22 mouse cellular contexts compared by ENCODE assay signal in genomic region chr4:43535628-43536027, GRCm38 (mm10). TPM values are rescaled to one million over a fixed set of nuclear protein-coding genes. Genes with fewer than 3 reads are reported as not detected.
DNase-seq lines count a peak whose midpoint lies in the region; ATAC-seq and TF ChIP-seq lines count a peak whose summit lies in the region.
"Had no signal": no experiment of that assay in that cellular context is flagged by ENCODE, and none has a peak within 500 bp of the region (broad histone marks: within the 10 kb centered on the region; RNA-seq: fewer than 3 reads in every experiment).

No protein-coding gene starts in this region.

- H3K9me3 ChIP-seq in megakaryocyte, embryonic 14.5 days = no peaks in the 10 kb centered on the region
- H3K9me3 ChIP-seq: G1E had no signal

- no peaks in the 10 kb centered on the region for H3K27me3 ChIP-seq in megakaryocyte, embryonic 14.5 days (replicated peaks)
- H3K27me3 ChIP-seq: CH12.LX, Patski had no signal

- peaks cover 80% of the 10 kb centered on the region for H3K4me1 ChIP-seq in megakaryocyte, embryonic 14.5 days

- no peak overlapping the region for H3K4me3 ChIP-seq in gastrocnemius, adult 2 months
- peak overlapping the region; percentile 16 for H3K4me3 ChIP-seq in megakaryocyte, embryonic 14.5 days (replicated peaks)

- peak; percentile 62 for DNase-seq in adrenal gland, adult 2 months
- DNase-seq in adrenal gland, postnatal 25 days = no peak
- peak; percentile 50 for DNase-seq in adrenal gland, postnatal 14 days
- no peak for DNase-seq in adrenal gland, postnatal 4 days (ENCODE audit: low spot score in 2 of 2)
- peak; percentile 16 for DNase-seq in gastrocnemius, adult 2 months
- no peak for DNase-seq in gastrocnemius, postnatal 25 days
- DNase-seq: adrenal gland, adult 8-10 months; adrenal gland, postnatal 10 days; B cell, adult 2 months; cerebellum, adult 11 months; cerebellum, adult 11-12 months; cerebellum, adult 18-20 months; cerebellum, adult 2 months; cerebellum, adult 8-10 months; cerebellum, adult 9-10 months had no signal

- peaks cover 100% of the 10 kb centered on the region for H3K36me3 ChIP-seq in megakaryocyte, embryonic 14.5 days (replicated peaks; ENCODE audit: low read length)

- no peak for ATAC-seq in megakaryocyte, adult 5-6 weeks (ENCODE audit: poor library complexity, severe bottlenecking)
- ATAC-seq: activated CD4-positive, CD25-positive, alpha-beta regulatory T cell, adult 4 months; CD4-positive, CD25-positive, alpha-beta regulatory T cell, adult 4 months; Patski had no signal

- TF ChIP-seq CTCF in gastrocnemius, adult 2 months (IDR thresholded peaks at IDR 0.05) = no peak

- intact Hi-C loops in gastrocnemius, adult 2 months (cut with DNase I) = no loop called here

- no peak overlapping the region for H3K27ac ChIP-seq in gastrocnemius, adult 2 months

RNA-seq across cellular contexts. Expression of gene Tpm2, which starts 12.1 kb away (rescaled TPM):
- 100 to 1,000 TPM in 1 of 2 experiments, 10 to 100 TPM in 1; 43.3 to 120 TPM for total RNA-seq in adrenal gland, adult 2 months (2021)
- polyA plus RNA-seq in adrenal gland, adult 2 months (2012; rRNA removed) = 21.1 and 34.6 TPM in 2 replicates
- total RNA-seq in adrenal gland, postnatal 25 days (2021) = 98.8 and 110 TPM in 2 replicates
- total RNA-seq in adrenal gland, postnatal 14 days (2021) = 84.5 and 88.0 TPM in 2 replicates
- 100 to 1,000 TPM; 135 to 293 TPM for total RNA-seq in adrenal gland, postnatal 4 days (2021)
- over 10,000 TPM in 1 of 2 experiments, 1,000 to 10,000 TPM in 1; 4,293 to 10,756 TPM for total RNA-seq in gastrocnemius, adult 2 months (2021)
- total RNA-seq in gastrocnemius, postnatal 25 days (2021) = over 10,000 TPM in 1 of 2 experiments, 1,000 to 10,000 TPM in 1; 8,936 to 14,319 TPM
- polyA plus RNA-seq in megakaryocyte, embryonic 14.5 days (2012; ENCODE audit: insufficient read depth, low replicate concordance) = 4.7 TPM in 1 of 2 replicates, not detected in the other
- 0.11 TPM in 1 of 2 replicates, not detected in the other for total RNA-seq in megakaryocyte, adult 5-6 weeks (2015)
- total RNA-seq in megakaryocyte, adult 5-6 weeks (2017) = 0.11 and 0.33 TPM in 2 replicates
- polyA plus RNA-seq: activated CD4-positive, CD25-positive, alpha-beta regulatory T cell, adult 4 months; CD4-positive, CD25-positive, alpha-beta regulatory T cell, adult 4 months; G1E had no signal

RNA-seq across cellular contexts. Expression of gene Creb3, which starts 26.5 kb away (rescaled TPM):
- 100 to 1,000 TPM; 123 to 178 TPM for total RNA-seq in adrenal gland, adult 2 months (2021)
- 178 and 207 TPM in 2 replicates for polyA plus RNA-seq in adrenal gland, adult 2 months (2012; rRNA removed)
- 111 and 172 TPM in 2 replicates for total RNA-seq in adrenal gland, postnatal 25 days (2021)
- total RNA-seq in adrenal gland, postnatal 14 days (2021) = 108 and 117 TPM in 2 replicates
- 100 to 1,000 TPM; 130 to 160 TPM for total RNA-seq in adrenal gland, postnatal 4 days (2021)
- total RNA-seq in gastrocnemius, adult 2 months (2021) = 10 to 100 TPM; 40.3 to 47.4 TPM
- 10 to 100 TPM; 34.9 to 41.8 TPM for total RNA-seq in gastrocnemius, postnatal 25 days (2021)
- polyA plus RNA-seq in megakaryocyte, embryonic 14.5 days (2012; ENCODE audit: insufficient read depth, low replicate concordance) = 2.7 TPM in 1 of 2 replicates, not detected in the other
- 29.4 and 33.0 TPM in 2 replicates for total RNA-seq in megakaryocyte, adult 5-6 weeks (2015)
- total RNA-seq in megakaryocyte, adult 5-6 weeks (2017) = 84.6 and 101 TPM in 2 replicates

RNA-seq across cellular contexts. Expression of gene Tln1, which starts 26.9 kb away (rescaled TPM):
- total RNA-seq in adrenal gland, adult 2 months (2021) = 100 to 1,000 TPM; 167 to 207 TPM
- polyA plus RNA-seq in adrenal gland, adult 2 months (2012; rRNA removed) = 132 and 174 TPM in 2 replicates
- 229 and 303 TPM in 2 replicates for total RNA-seq in adrenal gland, postnatal 25 days (2021)
- 201 and 213 TPM in 2 replicates for total RNA-seq in adrenal gland, postnatal 14 days (2021)
- 100 to 1,000 TPM; 209 to 246 TPM for total RNA-seq in adrenal gland, postnatal 4 days (2021)
- 10 to 100 TPM; 52.3 to 62.4 TPM for total RNA-seq in gastrocnemius, adult 2 months (2021)
- total RNA-seq in gastrocnemius, postnatal 25 days (2021) = 10 to 100 TPM; 56.2 to 79.8 TPM
- polyA plus RNA-seq in megakaryocyte, embryonic 14.5 days (2012; ENCODE audit: insufficient read depth, low replicate concordance) = 637 and 823 TPM in 2 replicates
- total RNA-seq in megakaryocyte, adult 5-6 weeks (2015) = 226 and 299 TPM in 2 replicates
- total RNA-seq in megakaryocyte, adult 5-6 weeks (2017) = 408 and 426 TPM in 2 replicates

RNA-seq across cellular contexts. Expression of gene Car9, which starts 28.9 kb away (rescaled TPM):
- under 1 TPM; 0.17 to 0.28 TPM for total RNA-seq in adrenal gland, adult 2 months (2021)
- 0.57 and 1.4 TPM in 2 replicates for polyA plus RNA-seq in adrenal gland, adult 2 months (2012; rRNA removed)
- total RNA-seq in adrenal gland, postnatal 25 days (2021) = 0.61 TPM in 1 of 2 replicates, not detected in the other
- 0.37 and 0.83 TPM in 2 replicates for total RNA-seq in adrenal gland, postnatal 14 days (2021)
- 1 to 10 TPM; 1.4 to 1.5 TPM for total RNA-seq in adrenal gland, postnatal 4 days (2021)
- 1 to 10 TPM; 3.7 to 4.8 TPM for total RNA-seq in gastrocnemius, adult 2 months (2021)
- total RNA-seq in gastrocnemius, postnatal 25 days (2021) = 1 to 10 TPM; 2.2 to 2.7 TPM
- polyA plus RNA-seq in megakaryocyte, embryonic 14.5 days (2012; ENCODE audit: insufficient read depth, low replicate concordance) = 1.4 and 11.2 TPM in 2 replicates
- total RNA-seq in megakaryocyte, adult 5-6 weeks (2015) = 3.0 and 3.5 TPM in 2 replicates
- total RNA-seq in megakaryocyte, adult 5-6 weeks (2017) = 0.41 and 1.1 TPM in 2 replicates
- total RNA-seq: CH12.LX had no signal
- polyA plus RNA-seq: G1E, Patski had no signal

RNA-seq across cellular contexts. Expression of gene Arhgef39, which starts 36.1 kb away (rescaled TPM):
- 1 to 10 TPM; 1.0 to 2.1 TPM for total RNA-seq in adrenal gland, adult 2 months (2021)
- 4.8 and 6.6 TPM in 2 replicates for polyA plus RNA-seq in adrenal gland, adult 2 months (2012; rRNA removed)
- total RNA-seq in adrenal gland, postnatal 25 days (2021) = 4.6 and 7.4 TPM in 2 replicates
- 5.2 and 6.8 TPM in 2 replicates for total RNA-seq in adrenal gland, postnatal 14 days (2021)
- total RNA-seq in adrenal gland, postnatal 4 days (2021) = 10 to 100 TPM; 11.3 to 15.0 TPM
- total RNA-seq in gastrocnemius, adult 2 months (2021) = not detected
- under 1 TPM in 1 of 2 experiments, not detected in 1; 0.69 TPM for total RNA-seq in gastrocnemius, postnatal 25 days (2021)
- 9.6 and 20.9 TPM in 2 replicates for polyA plus RNA-seq in megakaryocyte, embryonic 14.5 days (2012; ENCODE audit: insufficient read depth, low replicate concordance)
- total RNA-seq in megakaryocyte, adult 5-6 weeks (2015) = 54.6 and 60.0 TPM in 2 replicates
- 52.3 and 54.1 TPM in 2 replicates for total RNA-seq in megakaryocyte, adult 5-6 weeks (2017)

Comparison
In these comparisons a context has a peak if more than half of its experiments do, and no peak if none do; other contexts are left out.
1. DNase-seq: peak in adrenal gland, adult 2 months (single experiment), adrenal gland, postnatal 14 days (single experiment) and gastrocnemius, adult 2 months (single experiment); none in adrenal gland, postnatal 25 days (single experiment), adrenal gland, postnatal 4 days (0 of 2) and gastrocnemius, postnatal 25 days (single experiment).
2. RNA of gene Tpm2, which starts 12.1 kb away (total RNA-seq): 8,936 to 14,319 TPM in gastrocnemius, postnatal 25 days, 4,293 to 10,756 TPM in gastrocnemius, adult 2 months, 135 to 293 TPM in adrenal gland, postnatal 4 days, 43.3 to 120 TPM in adrenal gland, adult 2 months, 98.8 to 110 TPM in adrenal gland, postnatal 25 days and 84.5 to 88.0 TPM in adrenal gland, postnatal 14 days; 0.11 to 0.33 TPM in megakaryocyte, adult 5-6 weeks; every median in the first group is over 10 times any median in the second.